Mouse (Mus musculus): ENCODE data around the gene Phf3.
"Not testable (repeated sequence)": the region's sequence is repeated elsewhere in the genome, so short reads cannot be mapped to it uniquely, and the experiment has no call there.

Gene Phf3

DNA sequence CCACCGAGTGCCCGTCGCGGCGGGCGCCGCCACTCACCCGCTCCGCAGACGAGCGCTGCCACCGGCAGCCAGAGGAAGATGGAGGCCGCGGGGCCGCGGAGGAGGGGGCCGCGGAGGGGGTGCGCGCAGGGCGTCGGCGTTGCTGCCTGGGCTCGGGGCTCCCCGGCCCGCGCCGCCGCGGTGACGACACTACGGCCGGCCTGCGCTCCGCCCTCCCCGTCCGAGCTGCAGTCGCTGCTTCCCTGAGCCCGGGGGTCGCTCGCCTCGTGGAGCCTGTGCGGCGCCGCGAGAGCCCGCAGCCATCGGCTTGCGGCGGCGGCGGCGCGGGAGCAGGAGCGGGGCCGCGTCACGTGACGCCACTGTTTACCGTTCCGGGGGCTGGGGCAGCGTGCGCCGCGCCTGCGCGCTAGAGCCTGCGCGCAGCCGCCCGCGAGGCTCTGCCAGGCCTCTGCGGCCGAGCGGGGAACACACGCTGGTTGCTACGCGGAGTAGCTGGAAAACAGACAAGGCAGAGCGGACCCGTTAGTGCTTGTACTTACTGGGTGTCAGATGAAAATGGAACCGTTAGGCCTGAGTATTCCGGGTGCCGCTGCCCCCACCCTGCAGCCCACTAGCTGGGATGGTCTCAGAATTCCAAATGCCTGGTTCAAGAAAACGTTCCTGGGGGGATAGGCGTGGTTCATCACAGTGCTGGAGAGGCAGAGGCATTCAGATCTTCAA lies at the start of gene Phf3:
Gene Phf3 (minus strand): TSS at position 381 of the 720 bp plus-strand sequence.
- peak; percentile 79 for DNase-seq (ENCODE audit: low read depth, low spot score)

- no peak for DNase-seq (ENCODE audit: low read depth, low spot score)
Measured at GRCm38 (mm10) chr1:30922237-30922636, 48.5 kb upstream of the Phf3 start.

DNA sequence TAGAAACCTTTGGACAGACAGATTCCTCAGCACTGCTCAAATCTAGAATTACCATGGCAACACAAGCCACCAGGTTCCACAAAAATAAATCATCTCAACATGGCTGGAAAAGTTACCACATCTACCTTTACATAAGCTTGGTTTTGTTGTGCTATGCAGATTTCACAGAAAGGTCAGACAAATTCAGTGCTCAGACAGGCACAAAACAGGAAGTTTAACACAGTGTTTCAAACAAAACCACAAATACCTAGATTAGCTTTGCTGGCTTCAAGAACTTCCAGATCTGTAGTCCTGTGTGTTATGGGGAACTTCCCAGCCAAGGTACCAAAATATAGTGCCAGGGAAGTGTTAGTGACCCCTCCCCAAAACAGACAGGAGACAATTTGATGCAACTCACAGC lies 47.5 kb upstream of the Phf3 start:
- DNase-seq (ENCODE audit: low read depth, low spot score): no peak

- peak; percentile 15 for DNase-seq (ENCODE audit: low read depth, low spot score)
Measured at GRCm38 (mm10) chr1:30920620-30921177, 47.0 kb upstream of the Phf3 start.

DNA sequence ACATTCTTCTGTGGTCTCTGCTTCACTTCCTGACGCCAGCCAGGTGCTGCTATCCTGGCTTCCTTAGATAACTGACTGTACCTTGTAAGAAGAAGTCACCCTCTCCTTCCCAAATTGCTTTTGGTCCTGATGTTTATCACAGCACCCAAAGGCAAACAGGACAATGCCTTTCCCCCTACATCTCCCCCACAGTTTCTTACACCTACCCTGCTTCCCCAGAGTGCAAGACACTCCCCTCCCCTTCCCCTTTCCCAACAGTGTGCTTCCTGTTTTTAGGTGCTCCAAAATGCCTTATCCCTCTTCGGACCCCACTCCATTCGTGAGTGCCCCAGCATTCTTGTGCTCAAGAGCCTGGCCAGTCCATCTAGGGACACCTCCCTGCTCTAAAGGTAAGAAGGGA lies 36.5 kb upstream of the Phf3 start:
- DNase-seq (ENCODE audit: low read depth, low spot score): no peak

GRCm38 (mm10) chr1:30908797-30909196 lies 35.1 kb upstream of the Phf3 start:
- DNase-seq (ENCODE audit: low read depth, low spot score): no peak

DNA sequence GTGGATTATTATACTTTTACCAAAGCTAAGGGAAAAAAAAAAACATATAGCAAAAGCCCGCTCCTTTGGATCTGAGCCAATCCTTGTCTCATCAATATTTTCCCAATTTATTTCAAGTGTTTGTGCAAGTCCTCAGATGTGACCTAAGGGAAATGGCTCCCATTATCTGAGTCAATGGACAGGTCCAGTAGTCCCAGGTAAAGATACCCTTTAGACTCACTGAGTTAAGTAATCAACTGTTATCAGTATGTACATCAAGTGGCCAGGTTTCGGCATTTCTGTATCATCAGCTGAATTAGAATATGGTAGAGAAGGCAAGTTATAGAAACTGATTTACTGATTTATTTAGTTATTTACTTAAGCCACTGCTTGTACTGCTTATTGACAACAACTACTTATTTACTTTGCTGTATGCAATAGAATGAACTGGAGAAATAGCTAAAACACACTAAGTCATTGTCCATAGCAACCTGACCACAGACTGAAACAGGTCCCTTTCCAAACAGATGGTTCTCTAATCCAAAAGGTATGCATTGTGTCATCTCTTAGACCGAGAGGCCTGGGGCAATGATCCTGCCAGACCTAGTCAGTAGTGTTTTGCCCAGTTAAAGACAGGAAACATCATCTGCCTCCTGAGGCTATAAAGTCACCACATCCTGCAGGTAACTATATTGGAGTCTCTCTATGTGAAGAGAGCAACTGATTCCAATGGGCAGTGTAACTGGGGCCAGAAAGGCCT lies 29.9 kb upstream of the Phf3 start:
- no peak for DNase-seq (ENCODE audit: low read depth, low spot score)

DNA sequence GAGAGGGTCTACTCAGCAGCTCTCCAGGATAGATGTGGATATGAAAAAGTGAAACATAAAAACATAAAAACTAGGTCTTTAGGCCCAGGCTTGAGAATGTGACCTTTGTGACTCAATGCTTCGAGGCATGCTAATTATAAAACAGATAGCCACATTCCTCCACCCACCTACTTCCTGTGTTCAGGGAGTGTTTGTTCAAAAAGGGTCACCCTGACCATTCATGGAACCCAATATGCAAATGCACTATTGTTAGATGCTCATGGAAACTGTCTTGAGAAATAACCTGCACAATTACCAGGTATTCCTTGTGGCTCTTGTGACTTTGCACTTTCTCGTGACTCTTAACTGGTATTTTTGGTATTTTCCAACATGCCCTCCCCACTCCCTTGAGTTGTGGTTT lies 25.0 kb upstream of the Phf3 start:
- DNase-seq (ENCODE audit: low read depth, low spot score): no peak

- not testable (repeated sequence) for DNase-seq (ENCODE audit: low read depth, low spot score)
Measured at GRCm38 (mm10) chr1:30895366-30895765, 21.6 kb upstream of the Phf3 start.

DNA sequence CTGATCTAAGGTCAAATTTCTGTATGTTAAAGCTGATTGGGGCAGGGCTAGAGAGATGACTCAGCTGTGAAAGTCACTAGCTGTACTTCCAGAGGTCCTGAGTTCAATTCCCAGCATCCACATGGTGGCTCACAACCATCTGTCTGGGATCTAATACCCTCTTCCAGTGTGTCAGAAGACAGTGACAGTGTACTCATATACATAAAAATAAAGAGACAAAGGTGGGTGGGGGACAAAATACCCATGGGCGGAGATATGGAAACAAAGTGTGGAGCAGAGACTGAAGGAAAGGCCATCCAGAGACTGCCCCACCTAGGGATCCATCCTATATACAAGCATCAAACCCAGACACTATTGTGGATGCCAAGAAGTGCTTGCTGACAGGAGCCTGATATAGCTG lies 10.1 kb upstream of the Phf3 start:
- not testable (repeated sequence) for DNase-seq (ENCODE audit: low read depth, low spot score)

- DNase-seq (ENCODE audit: low read depth, low spot score): no peak
Measured at GRCm38 (mm10) chr1:30875746-30876145, 2.0 kb upstream of the Phf3 start.

- no peak for DNase-seq (ENCODE audit: low read depth, low spot score)
Measured at GRCm38 (mm10) chr1:30874261-30875131, 775 bp upstream of the Phf3 start.

DNA sequence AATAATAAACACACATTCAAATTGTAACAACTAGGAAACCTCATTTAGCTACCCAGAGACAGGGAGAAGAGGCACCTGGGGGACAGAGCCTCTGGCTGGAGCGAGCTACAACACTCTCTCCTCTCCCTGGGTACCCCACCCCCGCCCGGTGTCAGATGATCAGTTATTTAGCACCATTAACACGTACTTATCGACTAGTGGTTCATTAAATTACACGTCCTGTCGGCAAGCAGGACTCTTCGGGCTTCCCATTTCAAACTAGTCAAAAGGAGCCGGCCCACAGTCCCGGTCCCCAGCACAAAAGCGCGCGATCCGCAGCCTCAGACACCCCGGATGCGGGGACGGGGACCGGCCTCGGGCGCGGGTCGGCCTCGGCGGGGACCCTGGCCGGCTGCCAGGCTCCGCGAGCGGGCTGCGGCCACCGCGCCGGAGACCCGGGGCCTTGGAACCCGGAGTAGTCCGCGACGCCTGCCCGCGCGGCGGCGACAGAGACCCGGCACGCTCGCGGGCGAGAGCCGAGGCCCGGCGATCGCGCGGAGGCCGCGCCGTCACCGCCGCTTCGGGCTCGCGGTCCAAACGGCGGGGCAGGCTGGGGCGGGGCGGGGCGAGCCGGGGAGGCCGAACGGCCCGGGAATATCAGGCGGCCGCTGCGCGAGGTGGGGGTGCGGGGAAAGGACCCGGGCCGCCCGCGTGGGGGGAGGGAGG lies 733 bp downstream of the Phf3 start:
- peak; percentile 43 for DNase-seq (ENCODE audit: low read depth, low spot score)

- DNase-seq (ENCODE audit: low read depth, low spot score): no peak
Measured at GRCm38 (mm10) chr1:30867786-30868185, 5.9 kb downstream of the Phf3 start.

- no peak for DNase-seq (ENCODE audit: low read depth, low spot score)
Measured at GRCm38 (mm10) chr1:30852518-30852917, 21.2 kb downstream of the Phf3 start.

- no peak for DNase-seq (ENCODE audit: low read depth, low spot score)
Measured at GRCm38 (mm10) chr1:30851920-30852319, 21.8 kb downstream of the Phf3 start.

- DNase-seq (ENCODE audit: low read depth, low spot score): no peak
Measured at GRCm38 (mm10) chr1:30850906-30851305, 22.8 kb downstream of the Phf3 start.

DNA sequence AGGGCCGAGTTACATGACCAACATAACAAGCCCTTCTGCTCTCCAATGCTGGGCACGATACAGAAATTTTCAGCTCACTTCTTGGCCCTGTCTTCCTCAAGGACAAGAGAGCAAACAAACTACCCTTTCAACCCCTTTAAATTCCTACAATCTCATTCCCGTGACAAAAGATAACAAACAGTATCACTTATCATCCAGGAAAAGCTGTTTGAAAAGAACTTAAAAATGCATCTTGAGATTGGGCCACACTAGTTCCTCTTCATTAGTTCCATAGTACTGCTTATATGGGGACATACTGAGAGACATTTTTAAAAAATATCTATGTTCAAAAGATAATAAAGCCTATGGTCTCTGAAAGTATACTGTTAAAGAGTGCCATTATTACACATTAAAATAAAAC lies 23.8 kb downstream of the Phf3 start:
- no peak for DNase-seq (ENCODE audit: low read depth, low spot score)

- DNase-seq (ENCODE audit: low read depth, low spot score): no peak
Measured at GRCm38 (mm10) chr1:30847706-30848105, 26.0 kb downstream of the Phf3 start.

- no peak for DNase-seq (ENCODE audit: low read depth, low spot score)
Measured at GRCm38 (mm10) chr1:30839662-30840061, 34.1 kb downstream of the Phf3 start.

DNA sequence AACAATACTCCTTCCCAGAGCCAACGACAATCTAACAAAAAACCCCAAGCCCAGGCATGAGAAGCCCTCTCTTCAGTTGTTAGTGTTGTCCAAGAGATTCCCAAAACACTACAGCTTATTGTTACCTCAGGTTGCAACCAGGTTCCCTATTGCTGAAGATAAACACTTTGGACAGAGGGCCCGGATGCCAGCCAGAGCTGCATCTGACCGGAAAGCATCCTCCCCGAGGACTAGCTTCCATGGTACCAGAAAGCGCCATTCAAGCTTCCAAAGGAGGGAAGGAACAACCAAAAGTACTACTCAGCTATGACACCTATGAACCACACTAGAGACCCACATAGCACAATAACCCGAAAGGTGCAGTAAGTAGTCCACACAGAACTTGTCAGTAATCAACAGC lies 38.2 kb downstream of the Phf3 start:
- no peak for DNase-seq (ENCODE audit: low read depth, low spot score)

Measured in c-Kit-negative CD71-positive TER-119-positive erythroid progenitor cells, embryonic 14.5 days (primary cell).